Mouse (Mus musculus): Measurements from ENCODE around the gene Flvcr1. TPM values are rescaled to one million over a fixed set of nuclear protein-coding genes. Genes with fewer than 3 reads are reported as not detected.

Gene Flvcr1
- total RNA-seq, 1 experiment, result 20.5 TPM

DNA sequence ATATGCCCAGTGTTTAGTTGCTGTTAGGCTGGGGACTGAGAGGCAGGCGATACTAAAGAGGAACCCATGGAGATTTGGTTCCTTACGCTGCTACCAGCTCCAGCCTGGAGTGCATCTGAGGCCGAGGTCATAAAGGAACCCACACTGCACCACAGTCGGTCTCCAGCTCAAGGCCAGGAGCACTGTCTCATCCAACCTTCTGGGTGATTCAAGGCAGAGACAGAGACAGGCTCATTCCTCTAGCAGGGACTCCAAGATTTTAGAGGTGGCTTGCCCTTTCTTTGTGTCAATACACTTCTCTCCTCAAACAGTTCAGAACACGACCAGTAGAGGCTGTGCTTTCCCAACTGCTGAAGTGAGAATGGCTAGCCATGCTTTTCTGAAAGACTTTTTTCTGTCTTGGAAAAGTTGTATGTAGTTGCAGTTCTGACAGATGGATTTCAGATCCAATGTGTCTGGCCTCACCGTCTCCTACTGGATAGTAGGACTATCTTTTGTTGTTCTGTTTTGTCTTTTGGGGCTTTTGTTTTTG is 29.5 kb downstream of the Flvcr1 start:
- in situ Hi-C loops (cut with MboI; ENCODE audit: low sequenced_read_pairs in 2 of 2, unreplicated experiment in 2 of 2), result no loop called here
- DNase-seq (ENCODE audit: low read depth, low spot score), result no peak
- no peak overlapping the region for H3K9ac ChIP-seq (ENCODE audit: insufficient read depth, low read depth, low read length, poor library complexity, severe bottlenecking)
- H3K36me3 ChIP-seq (ENCODE audit: control insufficient read depth, insufficient read depth, low read length, poor library complexity, severe bottlenecking), result no peaks in the 10 kb centered on the region
- H3K9me3 ChIP-seq (ENCODE audit: control insufficient read depth, insufficient read depth, low read depth, low read length), result no peaks in the 10 kb centered on the region
- no peaks in the 10 kb centered on the region for H3K4me1 ChIP-seq (ENCODE audit: control insufficient read depth in 2 of 2, insufficient read depth in 2 of 2, low read length in 2 of 2, poor library complexity in 1 of 2)
- no peak overlapping the region for H3K27ac ChIP-seq (ENCODE audit: insufficient read depth, low read depth, low read length, poor library complexity, severe bottlenecking)
- TF ChIP-seq ZNF384 (IDR thresholded peaks at IDR 0.05; ENCODE audit: low read depth, low read length) (no peak), HCFC1 (IDR thresholded peaks at IDR 0.05; ENCODE audit: borderline replicate concordance, insufficient read depth, low read length) (no peak), CHD2 (IDR thresholded peaks at IDR 0.05; ENCODE audit: low read depth, low read length) (no peak), MAFK (IDR thresholded peaks at IDR 0.05; ENCODE audit: insufficient read depth, low read depth, low read length) (no peak), ZC3H11A (IDR thresholded peaks at IDR 0.05; ENCODE audit: borderline replicate concordance, low read depth, low read length) (no peak)
- H3K4me3 ChIP-seq (ENCODE audit: insufficient read depth in 1 of 2, low read depth in 1 of 2, low read length in 2 of 2, poor library complexity in 1 of 2, severe bottlenecking in 1 of 2), result no peak overlapping the region

DNA sequence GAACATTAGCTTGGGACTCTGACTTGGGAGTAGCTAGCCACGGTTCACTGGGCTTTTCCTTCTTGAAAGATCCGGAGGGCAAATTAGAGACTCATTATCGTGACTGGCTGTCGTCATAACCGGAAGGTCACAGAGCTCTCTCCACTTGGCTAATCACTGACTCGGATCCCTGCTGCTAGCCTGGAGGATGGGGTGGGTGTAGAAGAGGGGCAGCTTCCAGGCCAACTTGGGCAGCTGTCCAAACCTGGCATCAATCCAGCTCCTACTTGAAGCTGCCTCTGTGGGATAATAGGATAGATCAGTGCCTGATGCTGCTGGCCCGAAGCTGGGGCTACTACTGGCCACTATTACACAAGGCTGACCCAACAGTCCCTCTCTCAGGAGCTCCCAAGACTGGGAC is 30.4 kb downstream of the Flvcr1 start:
- Histone ChIP-seq H3K9me3 (ENCODE audit: control insufficient read depth, insufficient read depth, low read depth, low read length) (no peaks in the 10 kb centered on the region), H3K36me3 (ENCODE audit: control insufficient read depth, insufficient read depth, low read length, poor library complexity, severe bottlenecking) (no peaks in the 10 kb centered on the region), H3K4me1 (ENCODE audit: control insufficient read depth in 2 of 2, insufficient read depth in 2 of 2, low read length in 2 of 2, poor library complexity in 1 of 2) (no peaks in the 10 kb centered on the region), H3K4me3 (ENCODE audit: insufficient read depth in 1 of 2, low read depth in 1 of 2, low read length in 2 of 2, poor library complexity in 1 of 2, severe bottlenecking in 1 of 2) (no peak overlapping the region), H3K9ac (ENCODE audit: insufficient read depth, low read depth, low read length, poor library complexity, severe bottlenecking) (no peak overlapping the region), H3K27ac (ENCODE audit: insufficient read depth, low read depth, low read length, poor library complexity, severe bottlenecking) (no peak overlapping the region)
- in situ Hi-C loops (cut with MboI; ENCODE audit: low sequenced_read_pairs in 2 of 2, unreplicated experiment in 2 of 2), result no loop called here
- DNase-seq (ENCODE audit: low read depth, low spot score), result no peak
- TF ChIP-seq CHD2 (IDR thresholded peaks at IDR 0.05; ENCODE audit: low read depth, low read length), result no peak

DNA sequence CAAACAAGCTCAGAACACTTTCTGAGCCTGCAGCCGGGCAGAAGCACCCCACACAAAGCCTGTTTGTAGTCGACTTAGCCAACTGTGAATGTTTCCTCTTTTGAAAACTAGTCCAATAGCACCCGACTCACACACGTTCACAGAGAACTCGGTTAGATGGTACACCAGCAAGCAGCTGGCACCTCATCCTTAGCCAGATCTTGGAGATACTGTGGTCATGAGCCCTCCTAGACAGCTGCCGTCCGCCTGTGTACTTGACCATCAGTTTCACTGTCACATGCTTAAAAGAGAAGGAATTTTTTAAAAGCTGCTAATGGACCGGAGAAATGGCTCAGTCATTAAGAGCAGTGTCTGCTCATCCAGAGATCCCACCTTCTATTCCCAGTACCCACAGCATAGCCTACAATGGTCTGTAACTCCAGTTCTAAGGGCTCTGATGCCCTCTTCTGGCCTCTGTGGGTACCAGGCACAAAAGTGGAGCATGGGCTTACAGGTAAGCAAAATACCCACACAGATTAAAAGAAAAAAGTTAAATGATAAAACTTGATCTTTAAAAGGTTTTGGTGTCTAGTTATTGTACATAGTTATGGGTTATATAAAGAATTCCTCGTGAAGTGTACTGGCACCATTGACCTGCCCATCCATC is 36.4 kb downstream of the Flvcr1 start:
- Histone ChIP-seq H3K4me3 (ENCODE audit: insufficient read depth in 1 of 2, low read depth in 1 of 2, low read length in 2 of 2, poor library complexity in 1 of 2, severe bottlenecking in 1 of 2) (no peak overlapping the region), H3K9me3 (ENCODE audit: control insufficient read depth, insufficient read depth, low read depth, low read length) (no peaks in the 10 kb centered on the region), H3K4me1 (ENCODE audit: control insufficient read depth in 2 of 2, insufficient read depth in 2 of 2, low read length in 2 of 2, poor library complexity in 1 of 2) (no peaks in the 10 kb centered on the region), H3K36me3 (ENCODE audit: control insufficient read depth, insufficient read depth, low read length, poor library complexity, severe bottlenecking) (no peaks in the 10 kb centered on the region), H3K9ac (ENCODE audit: insufficient read depth, low read depth, low read length, poor library complexity, severe bottlenecking) (no peak overlapping the region), H3K27ac (ENCODE audit: insufficient read depth, low read depth, low read length, poor library complexity, severe bottlenecking) (no peak overlapping the region)
- no peak for DNase-seq (ENCODE audit: low read depth, low spot score)
- in situ Hi-C loops (cut with MboI; ENCODE audit: low sequenced_read_pairs in 2 of 2, unreplicated experiment in 2 of 2), result no loop called here
- TF ChIP-seq HCFC1 (IDR thresholded peaks at IDR 0.05; ENCODE audit: borderline replicate concordance, insufficient read depth, low read length) (no peak), ZC3H11A (IDR thresholded peaks at IDR 0.05; ENCODE audit: borderline replicate concordance, low read depth, low read length) (peak; percentile 21; the same call in 1 of the 2 replicates)

DNA sequence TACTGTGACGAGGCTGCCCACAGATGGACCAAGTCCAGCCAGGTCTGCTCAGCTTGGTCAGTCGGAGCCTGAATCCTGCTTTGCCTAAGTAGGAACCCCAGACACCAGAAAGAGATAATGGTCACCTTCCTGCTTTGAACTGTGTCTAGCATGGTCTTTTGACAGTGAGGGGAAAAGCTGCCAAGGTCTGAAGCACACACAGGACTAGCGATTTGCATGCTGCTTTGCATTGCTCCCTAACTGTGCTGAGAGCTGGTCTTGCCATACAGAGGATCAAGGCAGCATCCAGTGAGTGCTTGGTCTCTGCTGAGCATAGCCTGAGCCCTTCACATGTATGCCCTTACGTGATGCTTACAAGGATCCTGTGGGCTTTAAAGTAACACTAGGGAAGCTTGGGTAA is 44.5 kb downstream of the Flvcr1 start:
- TF ChIP-seq ZNF384 (IDR thresholded peaks at IDR 0.05; ENCODE audit: low read depth, low read length) (no peak), CHD2 (IDR thresholded peaks at IDR 0.05; ENCODE audit: low read depth, low read length) (no peak), ZC3H11A (IDR thresholded peaks at IDR 0.05; ENCODE audit: borderline replicate concordance, low read depth, low read length) (no peak), MAFK (IDR thresholded peaks at IDR 0.05; ENCODE audit: insufficient read depth, low read depth, low read length) (no peak), HCFC1 (IDR thresholded peaks at IDR 0.05; ENCODE audit: borderline replicate concordance, insufficient read depth, low read length) (no peak)
- Histone ChIP-seq H3K9ac (ENCODE audit: insufficient read depth, low read depth, low read length, poor library complexity, severe bottlenecking) (no peak overlapping the region), H3K27ac (ENCODE audit: insufficient read depth, low read depth, low read length, poor library complexity, severe bottlenecking) (no peak overlapping the region)

DNA sequence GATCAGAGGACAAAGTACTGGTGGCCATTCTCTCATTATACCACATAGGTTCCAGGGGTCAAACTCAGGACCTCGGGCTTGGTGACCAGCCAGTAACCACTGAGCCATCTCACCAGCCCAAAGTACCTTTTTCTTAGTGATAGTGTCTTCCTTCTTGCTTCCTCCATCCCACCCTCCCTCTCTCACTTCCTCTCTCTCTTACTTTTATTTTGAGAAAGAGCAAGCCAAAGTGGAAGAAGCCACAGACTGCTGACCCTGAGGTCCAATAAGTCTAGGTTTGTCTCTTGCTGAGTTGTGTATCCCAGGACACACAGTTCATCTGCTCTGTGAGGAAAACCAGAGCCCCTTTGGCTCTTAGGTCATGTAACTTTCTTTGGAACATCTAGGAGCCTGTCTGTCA is 45.5 kb downstream of the Flvcr1 start:
- in situ Hi-C loops (cut with MboI; ENCODE audit: low sequenced_read_pairs in 2 of 2, unreplicated experiment in 2 of 2), result no loop called here
- TF ChIP-seq MAFK (IDR thresholded peaks at IDR 0.05; ENCODE audit: insufficient read depth, low read depth, low read length) (no peak), ZNF384 (IDR thresholded peaks at IDR 0.05; ENCODE audit: low read depth, low read length) (no peak), CHD2 (IDR thresholded peaks at IDR 0.05; ENCODE audit: low read depth, low read length) (no peak), ZC3H11A (IDR thresholded peaks at IDR 0.05; ENCODE audit: borderline replicate concordance, low read depth, low read length) (no peak), HCFC1 (IDR thresholded peaks at IDR 0.05; ENCODE audit: borderline replicate concordance, insufficient read depth, low read length) (no peak)
- Histone ChIP-seq H3K36me3 (ENCODE audit: control insufficient read depth, insufficient read depth, low read length, poor library complexity, severe bottlenecking) (no peaks in the 10 kb centered on the region), H3K9me3 (ENCODE audit: control insufficient read depth, insufficient read depth, low read depth, low read length) (no peaks in the 10 kb centered on the region), H3K27ac (ENCODE audit: insufficient read depth, low read depth, low read length, poor library complexity, severe bottlenecking) (no peak overlapping the region), H3K9ac (ENCODE audit: insufficient read depth, low read depth, low read length, poor library complexity, severe bottlenecking) (no peak overlapping the region), H3K4me3 (ENCODE audit: insufficient read depth in 1 of 2, low read depth in 1 of 2, low read length in 2 of 2, poor library complexity in 1 of 2, severe bottlenecking in 1 of 2) (no peak overlapping the region), H3K4me1 (ENCODE audit: control insufficient read depth in 2 of 2, insufficient read depth in 2 of 2, low read length in 2 of 2, poor library complexity in 1 of 2) (no peaks in the 10 kb centered on the region)
- DNase-seq (ENCODE audit: low read depth, low spot score), result no peak

More for the DNA sequence above, 44.5 kb downstream of the Flvcr1 start:
- Histone ChIP-seq H3K36me3 (ENCODE audit: control insufficient read depth, insufficient read depth, low read length, poor library complexity, severe bottlenecking) (no peaks in the 10 kb centered on the region), H3K4me3 (ENCODE audit: insufficient read depth in 1 of 2, low read depth in 1 of 2, low read length in 2 of 2, poor library complexity in 1 of 2, severe bottlenecking in 1 of 2) (no peak overlapping the region), H3K9me3 (ENCODE audit: control insufficient read depth, insufficient read depth, low read depth, low read length) (no peaks in the 10 kb centered on the region), H3K4me1 (ENCODE audit: control insufficient read depth in 2 of 2, insufficient read depth in 2 of 2, low read length in 2 of 2, poor library complexity in 1 of 2) (no peaks in the 10 kb centered on the region)
- DNase-seq (ENCODE audit: low read depth, low spot score), result no peak
- in situ Hi-C loops (cut with MboI; ENCODE audit: low sequenced_read_pairs in 2 of 2, unreplicated experiment in 2 of 2), result no loop called here

Data from ES-E14 (cell line).